Mouse (Mus musculus): Measurements from ENCODE around the gene Chrna4. TPM values are rescaled to one million over a fixed set of nuclear protein-coding genes. Genes with fewer than 3 reads are reported as not detected.

Chrna4 gene
- polyA plus RNA-seq, 1 experiment from 2014 or later: 0.33 TPM

- H3K36me3 ChIP-seq (ENCODE audit: control insufficient read depth, insufficient read depth): no peaks in the 10 kb centered on the region
- no peak overlapping the region for H3K4me3 ChIP-seq (ENCODE audit: low read depth, low read length)
- no peak for ATAC-seq
- H3K27me3 ChIP-seq (replicated peaks; ENCODE audit: control insufficient read depth, insufficient read depth, low read length): no peaks in the 10 kb centered on the region
- H3K4me1 ChIP-seq (replicated peaks; ENCODE audit: control insufficient read depth, insufficient read depth, low read length): no peaks in the 10 kb centered on the region
- TF ChIP-seq CTCF (IDR thresholded peaks at IDR 0.05; ENCODE audit: low read depth): no peak
- H3K4me2 ChIP-seq (replicated peaks; ENCODE audit: low read depth): no peak overlapping the region
- 40% methylated on average over 3 of the region's 3 CpGs for WGBS
- H3K9ac ChIP-seq (ENCODE audit: low read depth, low read length): no peak overlapping the region
- H3K9me3 ChIP-seq (ENCODE audit: control insufficient read depth): no peaks in the 10 kb centered on the region
- H3K27ac ChIP-seq (ENCODE audit: low read depth, low read length): no peak overlapping the region
Observed at GRCm38 (mm10) chr2:181058193-181058592, 14.8 kb upstream of the Chrna4 start.

- no peak overlapping the region for H3K9ac ChIP-seq (ENCODE audit: low read depth, low read length)
- no peak overlapping the region for H3K27ac ChIP-seq (ENCODE audit: low read depth, low read length)
- 49% methylated on average over 8 of the region's 8 CpGs for WGBS
- no peak for TF ChIP-seq CTCF (IDR thresholded peaks at IDR 0.05; ENCODE audit: low read depth)
- H3K36me3 ChIP-seq (ENCODE audit: control insufficient read depth, insufficient read depth): no peaks in the 10 kb centered on the region
- no peak overlapping the region for H3K4me2 ChIP-seq (replicated peaks; ENCODE audit: low read depth)
- no peak overlapping the region for H3K4me3 ChIP-seq (ENCODE audit: low read depth, low read length)
- H3K9me3 ChIP-seq (ENCODE audit: control insufficient read depth): no peaks in the 10 kb centered on the region
- no peaks in the 10 kb centered on the region for H3K27me3 ChIP-seq (replicated peaks; ENCODE audit: control insufficient read depth, insufficient read depth, low read length)
- no peaks in the 10 kb centered on the region for H3K4me1 ChIP-seq (replicated peaks; ENCODE audit: control insufficient read depth, insufficient read depth, low read length)
- ATAC-seq: no peak
Observed at GRCm38 (mm10) chr2:181057341-181057740, 14.0 kb upstream of the Chrna4 start.

GRCm38 (mm10) chr2:181052171-181052570 lies 8.8 kb upstream of the Chrna4 start:
- H3K4me1 ChIP-seq (replicated peaks; ENCODE audit: control insufficient read depth, insufficient read depth, low read length): no peaks in the 10 kb centered on the region
- H3K36me3 ChIP-seq (ENCODE audit: control insufficient read depth, insufficient read depth): no peaks in the 10 kb centered on the region
- H3K4me2 ChIP-seq (replicated peaks; ENCODE audit: low read depth): no peak overlapping the region
- no peak overlapping the region for H3K9ac ChIP-seq (ENCODE audit: low read depth, low read length)
- no peak overlapping the region for H3K4me3 ChIP-seq (ENCODE audit: low read depth, low read length)
- WGBS: 85% methylated on average over 1 of the region's 1 CpGs
- no peak for ATAC-seq
- no peaks in the 10 kb centered on the region for H3K9me3 ChIP-seq (ENCODE audit: control insufficient read depth)
- no peaks in the 10 kb centered on the region for H3K27me3 ChIP-seq (replicated peaks; ENCODE audit: control insufficient read depth, insufficient read depth, low read length)
- no peak for TF ChIP-seq CTCF (IDR thresholded peaks at IDR 0.05; ENCODE audit: low read depth)
- no peak overlapping the region for H3K27ac ChIP-seq (ENCODE audit: low read depth, low read length)

GRCm38 (mm10) chr2:181048986-181049385 lies 5.6 kb upstream of the Chrna4 start:
- H3K4me2 ChIP-seq (replicated peaks; ENCODE audit: low read depth): no peak overlapping the region
- no peaks in the 10 kb centered on the region for H3K27me3 ChIP-seq (replicated peaks; ENCODE audit: control insufficient read depth, insufficient read depth, low read length)
- H3K36me3 ChIP-seq (ENCODE audit: control insufficient read depth, insufficient read depth): no peaks in the 10 kb centered on the region
- no peak overlapping the region for H3K27ac ChIP-seq (ENCODE audit: low read depth, low read length)
- TF ChIP-seq CTCF (IDR thresholded peaks at IDR 0.05; ENCODE audit: low read depth): no peak
- no peak overlapping the region for H3K9ac ChIP-seq (ENCODE audit: low read depth, low read length)
- ATAC-seq: no peak
- no peak overlapping the region for H3K4me3 ChIP-seq (ENCODE audit: low read depth, low read length)
- 73% methylated on average over 9 of the region's 9 CpGs for WGBS
- H3K9me3 ChIP-seq (ENCODE audit: control insufficient read depth): no peaks in the 10 kb centered on the region
- H3K4me1 ChIP-seq (replicated peaks; ENCODE audit: control insufficient read depth, insufficient read depth, low read length): no peaks in the 10 kb centered on the region

GRCm38 (mm10) chr2:181048252-181048945 lies 5.1 kb upstream of the Chrna4 start:
- Histone ChIP-seq H3K9ac (ENCODE audit: low read depth, low read length) (no peak overlapping the region), H3K27ac (ENCODE audit: low read depth, low read length) (no peak overlapping the region), H3K4me3 (ENCODE audit: low read depth, low read length) (no peak overlapping the region), H3K4me2 (replicated peaks; ENCODE audit: low read depth) (no peak overlapping the region), H3K27me3 (replicated peaks; ENCODE audit: control insufficient read depth, insufficient read depth, low read length) (no peaks in the 10 kb centered on the region), H3K9me3 (ENCODE audit: control insufficient read depth) (no peaks in the 10 kb centered on the region), H3K4me1 (replicated peaks; ENCODE audit: control insufficient read depth, insufficient read depth, low read length) (no peaks in the 10 kb centered on the region), H3K36me3 (ENCODE audit: control insufficient read depth, insufficient read depth) (no peaks in the 10 kb centered on the region)
- 56% methylated on average over 7 of the region's 7 CpGs for WGBS
- no peak for TF ChIP-seq CTCF (IDR thresholded peaks at IDR 0.05; ENCODE audit: low read depth)
- no peak for ATAC-seq

GRCm38 (mm10) chr2:181044001-181044400 lies 655 bp upstream of the Chrna4 start:
- H3K4me2 ChIP-seq (replicated peaks; ENCODE audit: low read depth): no peak overlapping the region
- no peak for ATAC-seq
- no peak overlapping the region for H3K9ac ChIP-seq (ENCODE audit: low read depth, low read length)
- no peak for TF ChIP-seq CTCF (IDR thresholded peaks at IDR 0.05; ENCODE audit: low read depth)
- no peaks in the 10 kb centered on the region for H3K9me3 ChIP-seq (ENCODE audit: control insufficient read depth)
- no peak overlapping the region for H3K4me3 ChIP-seq (ENCODE audit: low read depth, low read length)
- H3K36me3 ChIP-seq (ENCODE audit: control insufficient read depth, insufficient read depth): no peaks in the 10 kb centered on the region
- H3K4me1 ChIP-seq (replicated peaks; ENCODE audit: control insufficient read depth, insufficient read depth, low read length): no peaks in the 10 kb centered on the region
- WGBS: 18% methylated on average over 3 of the region's 3 CpGs
- H3K27ac ChIP-seq (ENCODE audit: low read depth, low read length): no peak overlapping the region
- H3K27me3 ChIP-seq (replicated peaks; ENCODE audit: control insufficient read depth, insufficient read depth, low read length): peaks cover 21% of the 10 kb centered on the region

- no peaks in the 10 kb centered on the region for H3K36me3 ChIP-seq (ENCODE audit: control insufficient read depth, insufficient read depth)
- no peak overlapping the region for H3K4me2 ChIP-seq (replicated peaks; ENCODE audit: low read depth)
- no peak overlapping the region for H3K27ac ChIP-seq (ENCODE audit: low read depth, low read length)
- H3K9me3 ChIP-seq (ENCODE audit: control insufficient read depth): no peaks in the 10 kb centered on the region
- H3K27me3 ChIP-seq (replicated peaks; ENCODE audit: control insufficient read depth, insufficient read depth, low read length): peaks cover 37% of the 10 kb centered on the region
- H3K4me3 ChIP-seq (ENCODE audit: low read depth, low read length): no peak overlapping the region
- H3K4me1 ChIP-seq (replicated peaks; ENCODE audit: control insufficient read depth, insufficient read depth, low read length): no peaks in the 10 kb centered on the region
- no peak overlapping the region for H3K9ac ChIP-seq (ENCODE audit: low read depth, low read length)
- ATAC-seq: no peak
- TF ChIP-seq CTCF (IDR thresholded peaks at IDR 0.05; ENCODE audit: low read depth): no peak
Observed at GRCm38 (mm10) chr2:181042376-181042775, 970 bp downstream of the Chrna4 start.

Measured in intestine, postnatal 0 days (tissue).